Mouse (Mus musculus) thymus, postnatal 25 days (tissue): ENCODE measurements around the gene Pde9a.
A peak's percentile ranks its signal among the peaks of the same experiment; 100 is the strongest.

Experiments used
- DNase-seq: peaks from one replicate; pipeline ENCODE4 v3.0.0; 2022

The Pde9a gene

GRCm38 (mm10) chr17:31519344-31519945 lies 133.4 kb downstream of the Pde9a start:
- DNase-seq = no peak

GRCm38 (mm10) chr17:31519946-31520838 lies 134.2 kb downstream of the Pde9a start, which contains the start of the genes Wdr4 and Ndufv3:
Gene Wdr4 (minus strand): TSS chr17:31519980.
Gene Ndufv3 (plus strand): TSS chr17:31520115.
- DNase-seq = peak; percentile 99

GRCm38 (mm10) chr17:31520895-31521294 lies 134.9 kb downstream of the Pde9a start:
- DNase-seq = no peak

GRCm38 (mm10) chr17:31521948-31522347 lies 135.9 kb downstream of the Pde9a start:
- no peak for DNase-seq

GRCm38 (mm10) chr17:31525114-31525513 lies 139.1 kb downstream of the Pde9a start:
- no peak for DNase-seq

- no peak for DNase-seq
Observed at GRCm38 (mm10) chr17:31525816-31526215, 139.8 kb downstream of the Pde9a start.
